Mouse (Mus musculus): ENCODE data around the gene Klhdc1.

Gene Klhdc1

DNA sequence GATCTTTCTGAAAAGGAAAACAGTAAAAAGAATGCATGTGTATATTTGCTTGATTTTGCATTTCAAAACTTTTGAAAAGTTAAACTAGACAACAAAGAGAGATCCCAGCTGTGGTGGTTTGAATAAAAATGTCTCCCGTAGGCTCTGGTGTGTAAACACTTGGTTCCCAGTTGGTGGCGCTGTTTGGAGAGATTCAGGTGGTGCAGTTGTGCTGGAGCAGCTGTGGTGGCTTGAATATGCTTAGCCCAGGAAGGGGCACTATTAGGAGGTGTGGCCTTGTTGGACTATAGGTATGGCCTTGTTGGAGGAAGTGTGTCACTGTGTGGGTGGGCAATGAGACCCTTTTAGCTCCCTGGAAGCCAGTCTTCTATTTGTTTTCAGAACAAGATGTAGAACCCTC lies 11.7 kb upstream of the Klhdc1 start:
- DNase-seq, result peak; percentile 68 to 69

DNA sequence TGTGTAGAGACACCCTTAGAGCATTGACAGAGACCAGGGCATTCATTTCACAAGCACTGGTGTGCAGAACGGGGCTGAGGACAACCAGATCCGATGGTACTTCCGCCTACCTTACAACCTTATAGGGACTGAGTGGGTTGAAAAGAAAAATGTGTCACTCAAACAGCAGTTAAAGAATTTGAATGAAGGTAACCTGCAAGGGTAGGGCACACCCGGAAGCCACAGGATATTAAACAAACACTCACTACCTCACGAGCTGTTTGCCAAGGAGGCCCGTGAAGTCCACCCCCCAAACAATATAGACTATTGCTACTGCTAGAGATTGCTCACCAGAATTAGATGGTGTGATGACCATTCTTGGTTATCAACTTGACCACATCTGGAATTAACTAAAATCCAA lies 5.2 kb upstream of the Klhdc1 start:
- no peak for DNase-seq

DNA sequence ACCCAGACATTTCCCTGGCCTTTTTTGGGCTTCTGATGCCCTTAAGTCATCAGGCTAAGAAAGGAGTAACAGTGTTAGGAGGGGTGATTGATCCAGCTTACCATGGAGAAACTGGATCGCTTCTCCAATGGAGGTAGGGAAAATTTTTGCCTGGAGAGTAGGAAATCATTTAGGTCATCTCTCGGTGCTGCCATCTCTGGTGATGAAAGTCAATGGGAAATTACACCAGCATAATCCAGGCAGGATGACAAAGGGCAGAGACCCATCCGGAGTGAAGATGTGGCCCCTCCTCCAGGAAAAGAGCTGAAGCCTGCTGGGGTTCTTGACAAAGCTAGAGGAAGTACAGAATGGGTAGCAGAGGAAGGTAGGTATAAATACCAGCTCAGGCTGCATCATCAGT lies 2.7 kb upstream of the Klhdc1 start:
- DNase-seq, result no peak

DNA sequence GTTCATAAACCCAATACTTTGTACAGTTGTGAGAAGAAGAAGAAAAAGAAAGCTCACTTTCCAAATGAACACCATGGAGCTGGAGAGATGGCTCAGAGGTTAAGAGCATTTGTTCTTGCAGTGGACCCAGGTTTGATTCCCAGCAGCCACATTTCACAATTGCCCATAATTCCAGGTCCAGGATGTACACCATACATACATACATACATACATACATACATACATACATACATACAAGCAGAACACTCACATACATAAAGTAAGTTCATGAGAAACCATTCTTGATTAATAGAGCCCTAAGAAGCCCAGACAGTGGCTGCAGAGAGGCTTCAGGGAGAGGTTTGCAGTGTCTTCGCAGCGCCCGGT lies 412 bp downstream of the Klhdc1 start:
- DNase-seq, result no peak

DNA sequence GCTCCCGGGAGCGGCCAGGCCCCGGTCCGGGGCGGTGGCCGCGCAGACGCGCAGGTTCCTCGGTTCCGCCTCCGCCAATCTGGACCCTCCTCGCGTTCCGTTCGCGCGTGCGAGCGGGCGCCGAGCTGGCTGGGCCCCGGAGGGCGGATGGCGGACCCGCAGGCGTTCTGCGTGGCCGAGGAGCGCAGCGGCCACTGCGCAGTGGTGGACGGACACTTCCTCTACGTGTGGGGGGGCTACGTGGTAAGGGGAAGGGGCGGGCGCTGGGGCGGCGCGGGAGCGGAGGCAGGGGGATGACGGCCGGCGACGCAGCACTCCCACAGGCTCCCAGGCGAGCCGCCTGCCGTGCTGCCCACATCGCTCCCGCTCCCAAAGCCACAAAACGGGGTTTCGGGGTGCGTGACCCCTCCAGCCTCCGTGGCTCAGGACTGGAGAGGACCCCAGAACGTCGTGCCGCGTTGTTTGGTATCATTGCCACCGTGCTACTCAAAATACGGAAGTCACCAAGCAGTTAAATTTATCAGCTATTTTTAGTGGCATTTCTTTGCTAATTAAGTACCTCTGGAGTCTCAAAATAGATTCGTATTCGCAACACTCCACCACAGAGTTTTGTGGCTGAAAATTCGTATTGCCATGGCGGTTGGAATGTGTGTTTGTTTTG lies 925 bp downstream of the Klhdc1 start:
- peak; percentile 54 to 64 for DNase-seq

DNA sequence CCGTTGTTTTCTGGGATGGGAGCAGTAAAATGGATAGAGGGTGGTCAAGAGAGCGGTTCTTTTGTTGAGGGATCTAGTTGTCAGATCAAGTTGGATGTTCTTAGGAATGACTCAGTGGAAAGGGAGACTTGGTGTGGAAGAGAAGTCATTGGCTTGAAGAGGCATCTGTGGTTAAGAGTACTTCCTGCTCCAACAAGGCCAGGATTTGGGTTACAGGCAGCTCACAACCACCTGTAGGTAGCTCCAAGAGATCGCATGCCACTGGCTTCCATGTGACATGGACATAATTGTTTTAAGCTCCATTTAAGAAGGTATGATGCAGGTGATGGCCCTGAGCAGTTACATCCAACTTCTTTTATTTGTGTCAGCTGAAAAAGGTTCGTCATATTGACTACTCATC lies 8.8 kb downstream of the Klhdc1 start:
- DNase-seq, result no peak

DNA sequence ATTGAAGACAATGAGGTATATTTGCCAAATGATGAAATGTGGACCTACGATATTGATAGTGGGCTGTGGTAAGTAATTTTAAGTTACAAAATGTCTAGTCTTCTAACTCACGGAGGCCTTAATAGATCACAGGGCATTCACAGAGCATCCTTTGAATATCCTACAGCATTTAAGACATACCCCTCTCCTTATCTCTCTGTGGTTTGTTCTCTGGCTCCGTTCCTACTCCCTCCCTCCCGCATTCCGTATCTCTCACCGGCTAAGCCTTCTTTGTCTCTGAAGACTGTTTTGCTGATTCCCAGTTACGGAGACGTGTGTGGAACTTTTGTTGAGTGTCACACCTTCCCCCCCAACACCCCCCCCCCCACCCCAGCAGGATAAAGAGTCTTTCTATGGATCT lies 9.8 kb downstream of the Klhdc1 start:
- no peak for DNase-seq

DNA sequence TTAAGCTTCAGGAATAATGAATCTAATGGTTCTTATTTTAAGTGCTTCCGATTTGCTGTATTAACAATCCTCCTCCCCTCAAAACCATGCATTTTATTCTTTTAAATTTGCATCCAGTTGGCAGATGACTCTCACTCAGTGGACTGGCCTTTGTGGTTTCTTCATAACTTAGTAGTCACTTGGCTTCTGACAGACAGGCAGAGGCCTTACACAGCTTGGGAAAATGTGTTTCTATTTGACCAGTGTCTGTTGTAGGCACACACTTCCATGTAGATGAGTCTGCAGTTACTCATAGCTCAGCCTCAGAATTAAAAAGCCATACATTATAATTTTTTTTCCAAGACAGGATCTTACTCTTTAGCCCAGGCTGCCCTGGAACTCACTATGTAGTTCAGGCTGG lies 12.8 kb downstream of the Klhdc1 start:
- no peak for DNase-seq

DNA sequence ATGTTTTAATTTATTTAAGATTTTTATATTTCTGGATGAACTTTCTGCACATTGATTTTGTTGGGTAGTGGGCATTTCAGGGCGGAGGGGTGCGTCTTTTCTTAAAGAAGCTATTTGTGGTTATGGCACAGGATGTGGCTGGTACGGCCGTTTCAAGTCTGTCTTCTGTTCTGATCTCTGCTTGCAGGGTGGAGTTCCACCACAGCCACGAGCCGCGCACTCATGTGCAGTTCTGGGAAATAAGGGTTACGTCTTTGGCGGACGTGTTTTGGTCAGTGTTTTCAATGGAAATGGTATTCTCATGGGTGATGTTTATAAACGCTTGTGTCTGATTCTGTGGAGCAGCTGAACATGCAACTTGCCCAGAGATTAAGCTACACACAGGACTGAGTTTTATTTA lies 16.9 kb downstream of the Klhdc1 start:
- peak; percentile 31 to 39 for DNase-seq

DNA sequence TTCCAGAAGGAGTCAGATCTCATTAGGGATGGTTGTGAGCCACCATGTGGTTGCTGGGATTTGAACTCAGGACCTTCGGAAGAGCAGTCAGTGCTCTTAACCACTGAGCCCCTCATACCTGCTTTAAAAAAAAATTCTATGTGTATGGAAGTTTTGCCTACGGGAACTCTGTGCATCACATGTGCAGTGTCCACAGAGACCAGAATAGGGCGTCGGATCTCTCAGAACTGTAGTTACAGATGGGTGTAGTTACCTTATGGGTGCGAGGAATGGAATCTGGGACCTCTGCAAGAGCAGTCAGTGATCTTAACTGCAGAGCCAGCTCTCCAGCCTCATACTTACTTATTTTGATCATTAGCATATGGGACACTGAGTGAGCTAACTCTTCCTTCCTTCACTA lies 21.3 kb downstream of the Klhdc1 start:
- no peak for DNase-seq

DNA sequence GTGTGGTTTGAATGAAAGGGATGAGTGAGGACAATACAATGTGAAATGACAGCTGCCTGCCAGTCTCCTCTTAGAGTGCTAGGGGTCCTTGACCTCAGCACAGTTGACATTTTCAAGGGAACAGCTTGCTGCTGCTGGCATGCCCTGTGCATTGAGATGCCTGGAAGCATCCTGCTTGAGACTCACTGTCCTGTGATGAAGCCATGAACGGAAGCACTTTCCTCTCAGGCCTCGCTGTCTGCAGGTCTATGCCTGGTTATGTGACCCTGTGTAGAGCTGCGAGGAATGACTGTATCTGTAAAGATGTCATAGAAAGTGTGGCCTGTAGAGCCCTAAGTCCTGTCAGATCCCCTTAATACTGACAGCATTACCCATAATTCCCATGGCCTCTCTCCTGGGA lies 24.1 kb downstream of the Klhdc1 start:
- no peak for DNase-seq

DNA sequence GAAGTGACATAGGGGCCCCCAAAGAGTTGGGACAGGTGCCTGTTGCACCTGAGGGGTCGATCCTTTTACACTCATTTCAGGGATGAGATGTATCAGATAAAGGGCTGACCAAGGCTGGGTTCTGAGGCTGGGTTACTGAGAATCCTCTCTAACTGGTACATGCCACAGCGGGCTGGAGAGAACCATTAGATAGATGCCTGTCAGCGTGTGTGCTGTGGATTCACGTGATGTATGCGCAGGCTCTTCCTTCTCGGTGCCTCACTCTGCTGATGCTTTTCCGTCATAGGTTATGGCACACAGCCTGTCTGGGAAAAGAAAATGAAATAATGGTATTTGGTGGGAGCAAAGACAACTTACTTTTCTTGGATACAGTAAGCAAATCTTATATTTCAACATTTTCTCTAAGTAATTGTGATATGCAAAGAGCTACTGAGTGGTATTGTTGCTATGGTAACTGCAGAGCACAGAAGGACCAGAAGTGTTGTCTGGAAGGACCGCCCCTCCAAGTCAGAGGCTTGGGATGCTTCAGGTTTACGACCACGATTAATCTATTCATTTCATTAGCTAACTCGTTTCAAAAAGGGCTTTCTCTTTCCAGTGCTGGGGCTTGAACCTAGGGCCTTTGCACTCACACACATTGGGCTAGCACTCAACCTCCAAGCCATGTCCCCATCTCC lies 27.1 kb downstream of the Klhdc1 start:
- no peak for DNase-seq

DNA sequence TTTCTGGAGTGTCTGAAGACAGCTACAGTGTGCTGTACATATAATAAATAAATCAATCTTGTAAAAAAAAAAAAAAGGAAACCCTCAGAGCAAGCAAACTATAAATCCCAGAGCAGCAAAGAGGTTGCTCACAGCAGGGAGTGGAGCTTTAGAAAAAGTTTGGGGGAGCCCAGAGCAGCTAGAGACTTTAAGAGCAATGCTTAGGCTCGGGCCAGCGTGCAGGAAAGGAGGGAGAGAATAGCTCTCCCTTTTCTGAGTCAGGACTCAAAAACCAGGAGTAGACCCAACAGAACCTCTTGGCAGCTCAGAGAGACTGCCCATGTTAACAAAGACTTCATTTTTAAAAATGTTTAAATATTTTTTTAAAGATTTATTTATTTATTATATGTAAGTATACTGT lies 28.0 kb downstream of the Klhdc1 start:
- DNase-seq, result no peak

DNA sequence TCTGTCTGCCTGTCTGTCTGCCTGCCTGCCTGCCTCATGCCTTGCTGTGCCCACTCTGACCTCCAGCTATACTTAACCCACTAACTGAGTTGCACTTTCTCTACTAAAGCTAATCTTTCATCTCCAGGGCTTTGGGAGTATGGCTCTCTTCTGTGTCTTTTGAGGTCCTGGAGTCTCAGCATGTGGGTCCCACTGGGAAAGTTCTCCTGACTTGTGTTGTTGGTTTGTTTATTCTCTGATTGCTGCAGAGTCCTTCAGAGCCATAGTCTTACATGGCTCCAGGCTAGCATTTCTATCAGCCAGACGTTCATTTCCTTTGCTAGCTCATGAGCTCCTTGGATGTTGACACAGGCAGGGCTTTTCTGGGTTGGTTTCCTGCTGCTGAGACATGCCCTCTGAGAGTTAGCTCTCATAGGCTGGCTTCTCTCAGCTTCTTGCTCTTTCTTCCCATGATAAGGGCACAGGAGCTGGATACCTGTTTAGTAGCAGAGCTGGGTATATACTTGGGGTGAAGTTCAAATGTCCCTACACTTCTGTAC lies 39.0 kb downstream of the Klhdc1 start:
- DNase-seq, result no peak

DNA sequence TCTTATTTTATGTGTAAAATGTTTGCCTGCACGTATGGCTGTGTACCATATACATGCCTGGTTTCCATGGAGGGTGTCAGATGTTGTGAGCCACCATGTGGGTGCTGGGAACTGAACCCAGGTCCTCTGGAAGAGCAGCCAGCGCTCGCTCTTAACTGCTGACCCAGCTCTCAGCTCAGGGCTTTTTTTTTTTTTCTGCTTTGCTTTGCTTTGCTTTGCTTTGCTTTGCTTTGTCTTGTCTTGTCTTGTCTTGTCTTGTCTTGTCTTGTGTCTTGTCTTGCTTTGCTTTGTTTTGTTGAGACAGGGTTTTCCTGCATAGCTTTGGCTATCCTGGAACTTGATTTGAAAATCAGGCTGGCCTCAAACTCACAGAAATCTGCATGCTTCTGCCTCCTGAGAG lies 39.9 kb downstream of the Klhdc1 start:
- DNase-seq, result no peak

DNA sequence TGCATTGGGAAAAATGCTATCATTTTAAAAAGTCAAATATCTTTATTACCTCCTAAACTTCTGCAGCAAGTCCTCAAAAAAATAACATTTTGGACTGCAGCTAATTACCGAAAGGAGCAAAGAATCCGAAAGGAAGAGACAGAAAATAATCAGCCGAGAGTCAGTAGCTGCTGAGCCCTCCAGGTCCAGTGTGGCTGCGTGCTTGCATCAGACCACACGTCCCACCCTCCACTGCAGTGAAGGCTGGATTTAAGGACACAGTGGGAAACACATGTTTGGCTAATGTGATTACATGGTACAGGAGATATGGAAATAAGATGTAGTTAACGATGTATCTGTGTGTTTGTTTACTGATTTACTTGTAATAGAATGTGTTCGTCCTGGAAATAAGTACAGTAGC lies 42.2 kb downstream of the Klhdc1 start:
- no peak for DNase-seq

DNA sequence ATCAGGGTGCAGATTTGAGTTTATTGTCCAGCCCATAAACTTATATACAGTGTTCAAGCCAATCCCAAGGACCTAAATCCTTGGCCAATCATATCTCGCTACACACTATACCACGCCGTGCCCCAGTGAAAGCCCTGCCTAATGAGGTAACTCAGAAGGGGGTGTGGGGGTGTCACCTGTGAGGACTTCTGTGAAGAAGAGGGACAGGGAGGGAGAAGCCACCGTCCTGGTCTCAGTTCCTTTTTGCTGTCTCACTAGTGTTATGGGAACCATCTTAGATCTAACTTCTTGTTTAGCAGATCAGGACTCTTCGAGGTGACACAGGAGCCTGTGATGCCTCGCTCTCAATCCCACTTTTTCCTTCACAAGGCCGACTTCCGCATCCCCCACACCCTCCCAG lies 46.6 kb downstream of the Klhdc1 start:
- peak; percentile 26 to 32 for DNase-seq

DNA sequence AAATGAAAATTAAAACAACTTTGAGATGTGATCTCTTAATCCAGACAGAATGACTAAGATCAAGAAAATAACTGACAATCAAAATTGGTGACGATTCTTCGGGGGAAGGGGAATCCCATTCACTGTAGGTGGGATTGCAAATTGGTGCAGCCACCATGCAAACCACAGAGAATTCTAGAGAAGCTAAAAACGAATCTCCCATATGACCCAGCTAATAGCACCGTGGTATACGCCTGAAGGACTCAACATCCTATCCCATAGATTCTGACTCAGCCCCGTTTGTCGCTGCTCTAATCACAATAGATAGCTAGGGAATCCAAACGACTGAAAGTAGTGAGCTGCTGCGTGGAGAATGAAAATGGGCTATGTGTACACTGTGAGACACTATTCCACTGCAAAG lies 47.7 kb downstream of the Klhdc1 start:
- DNase-seq, result no peak

DNA sequence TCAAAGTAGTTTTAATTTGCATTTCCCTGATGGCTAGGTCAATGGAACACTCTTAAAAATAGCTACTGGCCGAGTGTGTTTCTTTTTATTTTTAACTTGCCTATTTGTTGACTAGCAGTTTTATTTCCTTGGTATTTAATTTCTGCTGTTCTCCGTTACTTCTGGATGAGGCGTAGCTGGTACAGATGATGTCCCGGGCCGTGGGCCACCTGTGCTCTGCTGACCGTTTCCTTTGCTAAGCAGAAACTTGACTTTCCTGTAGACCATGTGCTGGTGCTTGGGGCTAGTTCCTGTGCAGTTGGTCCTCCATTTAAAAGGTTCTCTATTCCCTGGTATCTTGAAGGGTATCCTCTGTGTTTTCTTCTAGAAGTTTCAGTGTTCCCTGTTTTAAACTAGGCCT lies 51.4 kb downstream of the Klhdc1 start:
- no peak for DNase-seq

DNA sequence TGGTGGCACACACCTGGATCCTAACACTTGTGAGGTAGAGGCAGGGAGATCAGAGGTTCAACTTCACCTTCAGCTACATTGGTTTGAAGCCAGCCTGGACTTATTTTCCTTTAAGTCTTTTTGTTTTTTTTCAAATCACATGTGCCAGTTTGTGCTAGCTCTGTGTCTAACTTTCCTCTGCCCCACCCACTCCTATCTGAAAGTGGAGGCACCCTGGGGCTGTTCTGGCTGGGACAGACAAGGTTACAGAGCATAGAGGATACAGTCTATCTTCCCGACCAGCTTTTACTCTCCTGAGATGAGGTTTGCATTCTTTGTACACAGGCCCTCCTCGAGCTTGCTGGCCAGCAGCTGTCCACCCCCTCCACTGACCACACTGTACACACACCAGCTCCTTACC lies 52.8 kb downstream of the Klhdc1 start:
- no peak for DNase-seq

DNA sequence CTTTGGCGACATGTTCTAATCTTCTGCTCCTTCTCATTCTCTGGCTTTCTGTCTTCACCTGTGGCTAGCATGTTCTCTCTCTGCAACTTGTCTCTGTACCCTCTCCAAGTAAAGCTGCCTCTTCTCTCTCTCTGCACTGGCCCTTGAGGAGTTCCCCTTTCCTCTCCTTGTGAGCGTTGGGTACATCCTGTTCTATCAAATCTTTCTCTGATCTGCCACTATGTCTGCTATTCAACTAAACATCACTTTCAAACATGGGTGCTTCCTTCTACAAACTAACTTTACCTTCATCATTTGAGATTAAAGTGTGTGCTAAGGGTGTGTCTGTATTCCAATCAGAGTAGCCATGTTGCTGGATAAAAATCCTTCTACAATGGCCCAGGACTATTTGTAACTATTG lies 54.0 kb downstream of the Klhdc1 start:
- DNase-seq, result peak; percentile 9 to 17

DNA sequence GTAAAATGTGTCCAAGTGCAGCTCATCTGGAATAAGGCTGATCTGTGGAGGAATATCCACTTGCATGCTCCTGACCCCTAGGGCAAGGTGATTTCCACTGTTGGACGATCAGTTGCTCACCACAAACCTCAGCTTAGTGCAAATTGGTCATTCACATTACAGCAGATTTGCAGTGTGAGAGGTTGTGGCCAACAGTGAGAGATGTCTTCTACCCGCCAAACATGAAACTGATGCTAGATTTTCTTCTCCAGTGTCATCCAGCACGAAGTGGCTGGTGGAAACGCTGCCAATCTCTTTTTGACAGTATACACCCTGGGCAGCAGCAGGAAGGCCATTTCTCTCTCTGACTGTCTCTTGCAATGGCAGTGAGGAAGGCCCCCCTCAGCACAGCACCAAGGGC lies 54.7 kb downstream of the Klhdc1 start:
- peak; percentile 12 to 14 for DNase-seq

DNA sequence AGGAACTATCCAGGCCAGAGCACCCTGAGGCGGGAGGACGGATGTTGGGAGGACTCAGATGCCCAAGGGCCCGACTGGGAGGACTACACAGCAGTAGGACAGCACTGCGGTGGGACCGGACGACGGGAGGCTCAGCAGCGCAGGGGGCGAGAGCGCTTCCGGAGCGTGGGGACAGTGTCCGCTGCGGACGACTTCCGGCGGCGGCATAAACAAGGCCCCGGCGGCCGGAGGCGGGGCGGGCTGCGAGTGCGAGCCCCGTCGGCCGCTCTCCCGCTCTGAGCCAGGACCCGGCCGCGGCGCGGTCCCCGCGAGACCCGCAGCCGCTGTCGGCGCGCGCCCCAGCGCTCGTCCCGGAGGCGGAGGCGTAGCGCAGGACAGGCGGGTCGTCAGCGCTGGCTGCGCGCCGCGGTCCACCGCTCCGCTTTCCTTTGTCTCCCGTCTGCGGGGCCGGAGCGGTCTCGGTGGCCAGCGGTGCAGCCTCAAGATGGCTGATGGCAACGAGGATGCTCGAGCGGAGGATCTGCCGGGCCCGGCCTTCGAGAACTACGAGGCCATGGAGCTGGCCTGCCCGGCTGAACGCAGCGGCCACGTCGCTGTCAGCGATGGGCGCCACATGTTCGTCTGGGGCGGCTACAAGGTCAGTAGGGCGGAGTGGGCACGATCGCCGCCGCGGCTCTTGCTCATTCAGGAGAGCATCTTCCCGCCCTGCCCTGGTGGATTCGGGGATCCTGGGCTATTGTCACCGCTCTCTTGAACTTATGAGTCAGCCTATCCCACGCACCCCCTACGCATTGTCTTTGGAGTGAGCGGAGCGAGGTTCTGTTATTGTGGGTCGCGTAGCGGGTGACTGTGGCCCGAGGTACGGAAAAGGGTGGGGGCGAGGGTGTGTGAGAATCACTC lies 55.8 kb downstream of the Klhdc1 start, which contains the start of gene Klhdc2:
Klhdc2 (plus strand) TSS at position 171 of the 900 bp plus-strand sequence.
- DNase-seq, result peak; percentile 72 to 76
